Mouse (Mus musculus) heart, adult 2 months (tissue): ENCODE data around the gene Mcm2.
A peak's percentile ranks its signal among the peaks of the same experiment; 100 is the strongest.

Source experiments
- CTCF ChIP-seq: fragments of 200-600 bp; IDR thresholded peaks from 2 replicates; pipeline ENCODE4 v1.8.1; 2022; ENCODE audit warnings: antibody characterized with exemption, mild to moderate bottlenecking, moderate library complexity
- POLR2A ChIP-seq: fragments of 200-500 bp; IDR thresholded peaks from 2 replicates; pipeline ENCODE4 v1.6.1; 2011; ENCODE audit warnings: mild to moderate bottlenecking, low read depth, low read length, control low read depth; ENCODE audit not compliant: insufficient read depth

- TF ChIP-seq CTCF, result no peak
- peak; percentile 58 for TF ChIP-seq POLR2A
These were observed at the start of gene Mcm2 for GRCm38 (mm10) chr6:88898534-88899048.
